Mouse (Mus musculus) lung, postnatal 0 days (tissue): Measurements from ENCODE around the gene Clasrp. TPM values are rescaled to one million over a fixed set of nuclear protein-coding genes. Genes with fewer than 3 reads are reported as not detected.

Experiments used
- ATAC-seq: fragments of 200-750 bp; cut with Nextera tagmentation; 2 replicates; pipeline ENCODE4 v1.8.0; 2017; ENCODE audit warnings: moderate library complexity
- DNase-seq: peaks from one replicate; pipeline ENCODE4 v3.0.0-alpha.2; 2016; ENCODE audit warnings: low spot score
- H3K27ac ChIP-seq: fragments of 300-500 bp; sonication (generic); 2 replicates; pipeline ENCODE4 v1.5.1; 2014; ENCODE audit warnings: antibody characterized with exemption, mild to moderate bottlenecking, low read length, mixed read lengths
- H3K27me3 ChIP-seq: fragments of 300-500 bp; sonication (generic); replicated peaks from 2 replicates; pipeline ENCODE4 v1.6.1; 2014; ENCODE audit warnings: low read length, mixed read lengths; ENCODE audit not compliant: insufficient read depth
- H3K36me3 ChIP-seq: fragments of 300-500 bp; sonication (generic); 2 replicates; pipeline ENCODE4 v1.6.1; 2014; ENCODE audit warnings: low read length, mixed read lengths; ENCODE audit not compliant: insufficient read depth
- H3K4me1 ChIP-seq: fragments of 300-500 bp; sonication (generic); 2 replicates; pipeline ENCODE4 v1.6.1; 2014; ENCODE audit warnings: antibody characterized with exemption, low read depth, low read length, mixed read lengths; ENCODE audit not compliant: insufficient read depth
- H3K4me2 ChIP-seq: fragments of 300-500 bp; sonication (generic); replicated peaks from 2 replicates; pipeline ENCODE4 v1.6.1; 2014; ENCODE audit warnings: low read depth, mild to moderate bottlenecking, low read length, moderate library complexity, mixed read lengths
- H3K4me3 ChIP-seq: fragments of 300-500 bp; sonication (generic); 2 replicates; pipeline ENCODE4 v1.5.1; 2014; ENCODE audit warnings: low read depth, low read length
- H3K9ac ChIP-seq: fragments of 300-500 bp; sonication (generic); replicated peaks from 2 replicates; pipeline ENCODE4 v1.6.1; 2014; ENCODE audit warnings: low read depth, mild to moderate bottlenecking
- H3K9me3 ChIP-seq: fragments of 300-500 bp; sonication (generic); 2 replicates; pipeline ENCODE4 v1.6.1; 2016; ENCODE audit warnings: low read length, mixed read lengths
- CTCF ChIP-seq: IDR thresholded peaks from 2 replicates; pipeline ENCODE4 v1.5.1; 2016; ENCODE audit warnings: antibody characterized with exemption, mild to moderate bottlenecking
- EP300 ChIP-seq: IDR thresholded peaks from 2 replicates; pipeline ENCODE4 v1.6.1; 2016; ENCODE audit warnings: antibody characterized with exemption, mild to moderate bottlenecking, control low read depth
- WGBS: fragments of 180-500 bp; shearing (Covaris S2); extraction: QIAGEN DNeasy Blood & Tissue Kit; methylation state at CpG from one replicate; pipeline ENCODE4 v1.1.7; 2014; 5-methylcytosine and 5-hydroxymethylcytosine counted together
- polyA plus RNA-seq: library from polyadenylated mRNA; unstranded; fragments of >200 nt; fragmentation: Nextera tagmentation; extraction: Ambion mirVana; gene quantifications from 2 replicates; pipeline ENCODE4 v1.2.1, GENCODE M21; 2015

The Clasrp gene
- polyA plus RNA-seq, 1 experiment from 2014 or later, result 22.6 TPM

GRCm38 (mm10) chr7:19562643-19563410 is 41.5 kb downstream of the Clasrp start, which contains the start of gene Ppp1r37:
TSS of gene Ppp1r37 (minus strand) at chr7:19563076.
- Histone ChIP-seq H3K4me1 (peaks cover 11% of the 10 kb centered on the region), H3K27me3 (no peaks in the 10 kb centered on the region), H3K9me3 (no peaks in the 10 kb centered on the region), H3K36me3 (peaks cover 8% of the 10 kb centered on the region), H3K4me3 (peak within 1 kb of the TSS; percentile 93), H3K9ac (peak within 1 kb of the TSS; percentile 94), H3K27ac (peak within 1 kb of the TSS; percentile 83), H3K4me2 (peak within 1 kb of the TSS; percentile 94)
- TF ChIP-seq EP300, result no peak
- TF ChIP-seq CTCF, result no peak
- 3% methylated on average over 19 of the region's 19 CpGs for WGBS
- DNase-seq, result peak; percentile 71
- 0 out of 2 replicates have a peak, but pooled peaks have one; percentile 16 for ATAC-seq

GRCm38 (mm10) chr7:19561765-19562642 is 42.3 kb downstream of the Clasrp start:
- Histone ChIP-seq H3K27me3 (no peaks in the 10 kb centered on the region), H3K9me3 (no peaks in the 10 kb centered on the region), H3K4me2 (peak overlapping the region; percentile 94), H3K4me1 (peaks cover 11% of the 10 kb centered on the region), H3K4me3 (peak overlapping the region; percentile 93), H3K27ac (peak overlapping the region; percentile 83), H3K9ac (peak overlapping the region; percentile 94), H3K36me3 (peaks cover 8% of the 10 kb centered on the region)
- TF ChIP-seq EP300 (0 out of 2 replicates have a peak, but pooled peaks have one; percentile 11), CTCF (no peak)
- peak; percentile 97 for DNase-seq
- peak; percentile 87 for ATAC-seq
- 2% methylated on average over 101 of the region's 102 CpGs for WGBS

GRCm38 (mm10) chr7:19561431-19561764 is 42.9 kb downstream of the Clasrp start:
- peak overlapping the region; percentile 93 for H3K4me3 ChIP-seq
- H3K4me2 ChIP-seq, result peak overlapping the region; percentile 94
- peak overlapping the region; percentile 94 for H3K9ac ChIP-seq
- ATAC-seq (no peak), DNase-seq (no peak)
- TF ChIP-seq EP300 (no peak), CTCF (no peak)
- no peaks in the 10 kb centered on the region for H3K27me3 ChIP-seq
- WGBS, result 0% methylated on average over 11 of the region's 11 CpGs
- H3K27ac ChIP-seq, result peak overlapping the region; percentile 83
- H3K36me3 ChIP-seq, result peaks cover 8% of the 10 kb centered on the region
- peaks cover 11% of the 10 kb centered on the region for H3K4me1 ChIP-seq
- H3K9me3 ChIP-seq, result no peaks in the 10 kb centered on the region

- TF ChIP-seq CTCF (no peak), EP300 (no peak)
- no peaks in the 10 kb centered on the region for H3K9me3 ChIP-seq
- peak overlapping the region; percentile 94 for H3K4me2 ChIP-seq
- H3K27ac ChIP-seq, result peak overlapping the region; percentile 83
- 9% methylated on average over 11 of the region's 11 CpGs for WGBS
- peak overlapping the region; percentile 94 for H3K9ac ChIP-seq
- ATAC-seq (no peak), DNase-seq (peak; percentile 52)
- peaks cover 8% of the 10 kb centered on the region for H3K36me3 ChIP-seq
- H3K4me1 ChIP-seq, result peaks cover 11% of the 10 kb centered on the region
- H3K27me3 ChIP-seq, result no peaks in the 10 kb centered on the region
- peak overlapping the region; percentile 93 for H3K4me3 ChIP-seq
Measured at GRCm38 (mm10) chr7:19560491-19561260, 43.6 kb downstream of the Clasrp start.

- no peak for TF ChIP-seq EP300
- peak; percentile 65 for TF ChIP-seq CTCF
- Histone ChIP-seq H3K36me3 (no peaks in the 10 kb centered on the region), H3K4me2 (no peak overlapping the region), H3K27me3 (no peaks in the 10 kb centered on the region), H3K27ac (peak overlapping the region; percentile 4; the same call in 1 of the 2 replicates), H3K9ac (no peak overlapping the region), H3K4me1 (peaks cover 11% of the 10 kb centered on the region), H3K4me3 (no peak overlapping the region), H3K9me3 (no peaks in the 10 kb centered on the region)
- WGBS, result 33% methylated on average over 2 of the region's 2 CpGs
- ATAC-seq (no peak), DNase-seq (no peak)
Measured at GRCm38 (mm10) chr7:19558965-19559364, 45.3 kb downstream of the Clasrp start.
